Mouse (Mus musculus) olfactory bulb, adult 2 months (tissue): ENCODE results near the gene Pou5f1. TPM values are rescaled to one million over a fixed set of nuclear protein-coding genes. Genes with fewer than 3 reads are reported as not detected.
"Not testable (repeated sequence)": the region's sequence is repeated elsewhere in the genome, so short reads cannot be mapped to it uniquely, and the experiment has no call there.

Experiments
- H3K27ac ChIP-seq: fragments of 200-500 bp; 2 replicates; pipeline ENCODE4 v1.5.1; 2012; ENCODE audit warnings: low read depth, low read length; ENCODE audit not compliant: insufficient read depth
- H3K4me1 ChIP-seq: fragments of 200-500 bp; 2 replicates; pipeline ENCODE4 v1.6.1; 2012; ENCODE audit warnings: low read length; ENCODE audit not compliant: control insufficient read depth, insufficient read depth
- H3K4me3 ChIP-seq: fragments of 200-500 bp; 2 replicates; pipeline ENCODE4 v1.5.1; 2012; ENCODE audit warnings: mild to moderate bottlenecking, low read depth, low read length, moderate library complexity; ENCODE audit not compliant: insufficient read depth
- CTCF ChIP-seq: fragments of 200-500 bp; IDR thresholded peaks from 2 replicates; pipeline ENCODE4 v1.5.1; 2012; ENCODE audit warnings: low read depth, mild to moderate bottlenecking, low read length, moderate library complexity; ENCODE audit not compliant: insufficient read depth
- POLR2A ChIP-seq: fragments of 200-500 bp; IDR thresholded peaks from 2 replicates; pipeline ENCODE4 v1.6.1; 2012; ENCODE audit warnings: mild to moderate bottlenecking, low read depth, low read length, moderate library complexity; ENCODE audit not compliant: insufficient read depth
- WGBS: fragments of 180-500 bp; shearing (Covaris S2); methylation state at CpG from one replicate; pipeline ENCODE4 v1.1.7; 2018; 5-methylcytosine and 5-hydroxymethylcytosine counted together
- polyA plus RNA-seq: library from polyadenylated mRNA; stranded (reverse); fragments of >200 nt; gene quantifications from 2 replicates; pipeline ENCODE4 v1.2.4, GENCODE M21; 2012; ENCODE audit warnings: low replicate concordance; ENCODE audit not compliant: missing spikeins, insufficient read depth, insufficient read length

Gene Pou5f1
- polyA plus RNA-seq, 1 experiment: not detected

- WGBS: 96% methylated on average over 2 of the region's 2 CpGs
- Histone ChIP-seq H3K27ac (no peak overlapping the region), H3K4me1 (no peaks in the 10 kb centered on the region; the same call in 1 of the 2 replicates), H3K4me3 (no peak overlapping the region)
- no peak for TF ChIP-seq CTCF
- no peak for TF ChIP-seq POLR2A
Measured at GRCm38 (mm10) chr17:35488041-35488440, 17.8 kb upstream of the Pou5f1 start.

GRCm38 (mm10) chr17:35490320-35490719 lies 15.5 kb upstream of the Pou5f1 start:
- WGBS: 45% methylated on average over 5 of the region's 5 CpGs
- no peak overlapping the region for H3K27ac ChIP-seq
- TF ChIP-seq CTCF: no peak
- TF ChIP-seq POLR2A: no peak
- H3K4me3 ChIP-seq: no peak overlapping the region
- H3K4me1 ChIP-seq: no peaks in the 10 kb centered on the region; the same call in 1 of the 2 replicates

- H3K4me3 ChIP-seq: no peak overlapping the region
- WGBS: 98% methylated on average over 7 of the region's 7 CpGs
- H3K27ac ChIP-seq: no peak overlapping the region
Measured at GRCm38 (mm10) chr17:35497124-35497523, 8.7 kb upstream of the Pou5f1 start.

GRCm38 (mm10) chr17:35502226-35502625 lies 3.6 kb upstream of the Pou5f1 start:
- Histone ChIP-seq H3K4me3 (no peak overlapping the region), H3K4me1 (no peaks in the 10 kb centered on the region), H3K27ac (no peak overlapping the region)
- no peak for TF ChIP-seq CTCF
- TF ChIP-seq POLR2A: no peak
- 30% methylated on average over 6 of the region's 6 CpGs for WGBS

More at GRCm38 (mm10) chr17:35497124-35497523, 8.7 kb upstream of the Pou5f1 start:
- TF ChIP-seq CTCF (no peak), POLR2A (no peak)
- H3K4me1 ChIP-seq: no peaks in the 10 kb centered on the region

GRCm38 (mm10) chr17:35502762-35503161 lies 3.1 kb upstream of the Pou5f1 start:
- WGBS: 75% methylated on average over 5 of the region's 5 CpGs

GRCm38 (mm10) chr17:35503849-35504248 lies 2.0 kb upstream of the Pou5f1 start:
- WGBS: 49% methylated on average over 5 of the region's 5 CpGs
- H3K4me1 ChIP-seq: no peaks in the 10 kb centered on the region
- H3K4me3 ChIP-seq: no peak overlapping the region
- TF ChIP-seq CTCF: no peak
- TF ChIP-seq POLR2A: no peak
- H3K27ac ChIP-seq: no peak overlapping the region

More at GRCm38 (mm10) chr17:35502762-35503161, 3.1 kb upstream of the Pou5f1 start:
- Histone ChIP-seq H3K4me3 (no peak overlapping the region), H3K27ac (no peak overlapping the region), H3K4me1 (no peaks in the 10 kb centered on the region)
- TF ChIP-seq POLR2A (no peak), CTCF (no peak)

GRCm38 (mm10) chr17:35504628-35505481 lies 963 bp upstream of the Pou5f1 start:
- TF ChIP-seq POLR2A: no peak
- no peak for TF ChIP-seq CTCF
- H3K4me1 ChIP-seq: no peaks in the 10 kb centered on the region
- H3K27ac ChIP-seq: no peak overlapping the region
- 43% methylated on average over 8 of the region's 8 CpGs for WGBS
- no peak overlapping the region for H3K4me3 ChIP-seq

GRCm38 (mm10) chr17:35506881-35507280 lies 1.1 kb downstream of the Pou5f1 start:
- no peak for TF ChIP-seq POLR2A
- TF ChIP-seq CTCF: no peak
- Histone ChIP-seq H3K4me1 (no peaks in the 10 kb centered on the region), H3K27ac (no peak overlapping the region), H3K4me3 (no peak overlapping the region)
- 44% methylated on average over 10 of the region's 10 CpGs for WGBS

GRCm38 (mm10) chr17:35507556-35508260 lies 1.9 kb downstream of the Pou5f1 start:
- Histone ChIP-seq H3K4me3 (no peak overlapping the region), H3K27ac (no peak overlapping the region), H3K4me1 (no peaks in the 10 kb centered on the region)
- TF ChIP-seq POLR2A (no peak), CTCF (no peak)
- WGBS: 46% methylated on average over 13 of the region's 13 CpGs

GRCm38 (mm10) chr17:35508279-35508678 lies 2.5 kb downstream of the Pou5f1 start:
- H3K4me1 ChIP-seq, H3K4me3 ChIP-seq, H3K27ac ChIP-seq: not testable (repeated sequence)
- 66% methylated on average over 5 of the region's 5 CpGs for WGBS
